Mouse (Mus musculus) heart, postnatal 0 days (tissue): ENCODE measurements around the gene Slc17a8. TPM values are rescaled to one million over a fixed set of nuclear protein-coding genes. Genes with fewer than 3 reads are reported as not detected.

ENCODE experiments used
- ATAC-seq: fragments of 200-750 bp; cut with Nextera tagmentation; 2 replicates; pipeline ENCODE4 v1.8.0; 2017; ENCODE audit warnings: low read depth, moderate number of reproducible peaks, moderate library complexity; ENCODE audit not compliant: insufficient read depth
- DNase-seq: peaks from one replicate; pipeline ENCODE4 v3.0.0-alpha.2; 2016; ENCODE audit warnings: low spot score
- H3K27ac ChIP-seq: fragments of 300-500 bp; sonication (generic); 2 replicates; pipeline ENCODE4 v1.5.1; 2014; ENCODE audit warnings: low read depth, mild to moderate bottlenecking
- H3K27me3 ChIP-seq: fragments of 300-500 bp; sonication (generic); 2 replicates; pipeline ENCODE4 v1.6.1; 2014; ENCODE audit warnings: low read length, mixed read lengths; ENCODE audit not compliant: control insufficient read depth, insufficient read depth
- H3K36me3 ChIP-seq: fragments of 300-500 bp; sonication (generic); replicated peaks from 2 replicates; pipeline ENCODE4 v1.6.1; 2014; ENCODE audit warnings: low read length, mixed read lengths; ENCODE audit not compliant: control insufficient read depth, insufficient read depth
- H3K4me1 ChIP-seq: fragments of 300-500 bp; sonication (generic); 2 replicates; pipeline ENCODE4 v1.6.1; 2014; ENCODE audit warnings: antibody characterized with exemption; ENCODE audit not compliant: control insufficient read depth, insufficient read depth
- H3K4me2 ChIP-seq: fragments of 300-500 bp; sonication (generic); 2 replicates; pipeline ENCODE4 v1.6.1; 2014; ENCODE audit warnings: low read depth, mild to moderate bottlenecking, low read length, moderate library complexity
- H3K4me3 ChIP-seq: fragments of 300-500 bp; sonication (generic); 2 replicates; pipeline ENCODE4 v1.5.1; 2014; ENCODE audit warnings: low read depth, low read length
- H3K9ac ChIP-seq: fragments of 300-500 bp; sonication (generic); replicated peaks from 2 replicates; pipeline ENCODE4 v1.6.1; 2014; ENCODE audit warnings: low read depth, low read length, mixed read lengths
- H3K9me3 ChIP-seq: fragments of 300-500 bp; sonication (generic); replicated peaks from 2 replicates; pipeline ENCODE4 v1.6.1; 2016; ENCODE audit warnings: low read length; ENCODE audit not compliant: control insufficient read depth
- CTCF ChIP-seq: IDR thresholded peaks from 2 replicates; pipeline ENCODE4 v1.5.1; 2016; ENCODE audit warnings: antibody characterized with exemption, control low read depth, low read depth
- EP300 ChIP-seq: IDR thresholded peaks from 2 replicates; pipeline ENCODE4 v1.6.1; 2016; ENCODE audit warnings: antibody characterized with exemption, low read depth
- WGBS: fragments of 180-500 bp; shearing (Covaris S2); extraction: QIAGEN DNeasy Blood & Tissue Kit; methylation state at CpG from one replicate; pipeline ENCODE4 v1.1.7; 2014; 5-methylcytosine and 5-hydroxymethylcytosine counted together
- polyA plus RNA-seq: library from polyadenylated mRNA; unstranded; fragments of >200 nt; fragmentation: Nextera tagmentation; extraction: Ambion mirVana; gene quantifications from 2 replicates; pipeline ENCODE4 v1.2.1, GENCODE M21; 2015
- total RNA-seq: library from RNA; depleted of rRNA; stranded (reverse); fragments of >200 nt; gene quantifications from 2 replicates; pipeline ENCODE4 v1.2.3, GENCODE M21; 2014; ENCODE audit warnings: low replicate concordance

The Slc17a8 gene
- total and polyA plus RNA-seq, 2 experiments from 2014 or later: not detected

- Histone ChIP-seq H3K9me3 (no peaks in the 10 kb centered on the region), H3K9ac (no peak overlapping the region), H3K4me1 (no peaks in the 10 kb centered on the region), H3K4me2 (no peak overlapping the region), H3K36me3 (no peaks in the 10 kb centered on the region), H3K27ac (no peak overlapping the region), H3K4me3 (no peak overlapping the region), H3K27me3 (no peaks in the 10 kb centered on the region)
- DNase-seq (no peak), ATAC-seq (no peak)
- TF ChIP-seq EP300: no peak
- no peak for TF ChIP-seq CTCF
- 92% methylated on average over 1 of the region's 1 CpGs for WGBS
Measured at GRCm38 (mm10) chr10:89589877-89590276, 31.2 kb downstream of the Slc17a8 start.

- no peaks in the 10 kb centered on the region for H3K9me3 ChIP-seq
- H3K4me2 ChIP-seq: no peak overlapping the region
- no peaks in the 10 kb centered on the region for H3K27me3 ChIP-seq
- no peak overlapping the region for H3K27ac ChIP-seq
- DNase-seq (no peak), ATAC-seq (no peak)
- no peak for TF ChIP-seq EP300
- TF ChIP-seq CTCF: no peak
- WGBS: 87% methylated on average over 1 of the region's 1 CpGs
- no peaks in the 10 kb centered on the region for H3K4me1 ChIP-seq
- H3K36me3 ChIP-seq: no peaks in the 10 kb centered on the region
- no peak overlapping the region for H3K4me3 ChIP-seq
- no peak overlapping the region for H3K9ac ChIP-seq
Measured at GRCm38 (mm10) chr10:89588708-89589107, 32.3 kb downstream of the Slc17a8 start.

GRCm38 (mm10) chr10:89584709-89585108 is 36.3 kb downstream of the Slc17a8 start:
- ATAC-seq (no peak), DNase-seq (no peak)
- Histone ChIP-seq H3K36me3 (no peaks in the 10 kb centered on the region), H3K9me3 (no peaks in the 10 kb centered on the region), H3K4me1 (no peaks in the 10 kb centered on the region), H3K4me3 (no peak overlapping the region), H3K27me3 (no peaks in the 10 kb centered on the region), H3K9ac (no peak overlapping the region), H3K27ac (no peak overlapping the region), H3K4me2 (no peak overlapping the region)
- WGBS: 85% methylated on average over 4 of the region's 4 CpGs
- TF ChIP-seq EP300: no peak
- TF ChIP-seq CTCF: no peak

- no peak for DNase-seq
- 83% methylated on average over 4 of the region's 4 CpGs for WGBS
- no peaks in the 10 kb centered on the region for H3K27me3 ChIP-seq
Measured at GRCm38 (mm10) chr10:89578801-89579200, 42.3 kb downstream of the Slc17a8 start.

GRCm38 (mm10) chr10:89577666-89578065 is 43.4 kb downstream of the Slc17a8 start:
- Histone ChIP-seq H3K27me3 (no peaks in the 10 kb centered on the region), H3K9me3 (no peaks in the 10 kb centered on the region), H3K27ac (no peak overlapping the region), H3K9ac (no peak overlapping the region), H3K4me2 (no peak overlapping the region), H3K4me3 (no peak overlapping the region), H3K4me1 (no peaks in the 10 kb centered on the region), H3K36me3 (no peaks in the 10 kb centered on the region)
- no peak for DNase-seq
- no peak for TF ChIP-seq EP300
- TF ChIP-seq CTCF: no peak
- 87% methylated on average over 3 of the region's 3 CpGs for WGBS
- no peak for ATAC-seq

More at GRCm38 (mm10) chr10:89578801-89579200, 42.3 kb downstream of the Slc17a8 start:
- TF ChIP-seq CTCF: no peak
- TF ChIP-seq EP300: no peak
- no peak overlapping the region for H3K4me2 ChIP-seq
- no peak overlapping the region for H3K4me3 ChIP-seq
- no peaks in the 10 kb centered on the region for H3K36me3 ChIP-seq
- H3K9me3 ChIP-seq: no peaks in the 10 kb centered on the region
- H3K27ac ChIP-seq: no peak overlapping the region
- H3K4me1 ChIP-seq: no peaks in the 10 kb centered on the region
- no peak for ATAC-seq
- no peak overlapping the region for H3K9ac ChIP-seq

- Histone ChIP-seq H3K36me3 (no peaks in the 10 kb centered on the region), H3K27ac (no peak overlapping the region), H3K9ac (no peak overlapping the region), H3K9me3 (peaks cover 9% of the 10 kb centered on the region), H3K4me3 (no peak overlapping the region), H3K4me1 (no peaks in the 10 kb centered on the region), H3K27me3 (no peaks in the 10 kb centered on the region), H3K4me2 (no peak overlapping the region)
- 52% methylated on average over 3 of the region's 3 CpGs for WGBS
- ATAC-seq: no peak
- no peak for TF ChIP-seq EP300
- DNase-seq: no peak
Measured at GRCm38 (mm10) chr10:89573421-89573820, 47.6 kb downstream of the Slc17a8 start.
